Mouse (Mus musculus): Measurements from ENCODE around the gene Ano8.

- TF ChIP-seq CTCF (IDR thresholded peaks at IDR 0.05; ENCODE audit: low read depth, low read length), result no peak
- TF ChIP-seq GATA1 (IDR thresholded peaks at IDR 0.05; ENCODE audit: borderline replicate concordance, low read length), result no peak
- no peak for TF ChIP-seq POLR2AphosphoS5 (IDR thresholded peaks at IDR 0.05; ENCODE audit: insufficient replicate concordance, low read depth, low read length)
- no peak for TF ChIP-seq TAL1 (conservative IDR thresholded peaks at IDR 0.05; ENCODE audit: low read depth, low read length)
- TF ChIP-seq GATA2 (IDR thresholded peaks at IDR 0.05; ENCODE audit: borderline replicate concordance, low read depth, low read length), result no peak
These were observed 44.4 kb downstream of the Ano8 start for GRCm38 (mm10) chr8:71441404-71441803.

All from G1E (cell line).